Mouse (Mus musculus) cortical plate, adult 2 months (tissue): ENCODE results near the gene Rap2b.

ENCODE experiments used
- CTCF ChIP-seq: fragments of 200-500 bp; IDR thresholded peaks from 2 replicates; pipeline ENCODE4 v1.5.1; 2011; ENCODE audit warnings: mild to moderate bottlenecking, control low read depth, low read length; ENCODE audit not compliant: insufficient read depth; ENCODE audit errors: extremely low read depth
- POLR2A ChIP-seq: fragments of 200-500 bp; IDR thresholded peaks from 2 replicates; pipeline ENCODE4 v1.6.1; 2011; ENCODE audit warnings: mild to moderate bottlenecking, low read length, control low read depth; ENCODE audit not compliant: insufficient read depth; ENCODE audit errors: extremely low read depth

- TF ChIP-seq CTCF, result no peak
- no peak for TF ChIP-seq POLR2A
Measured at GRCm38 (mm10) chr3:61355464-61355863, 6.0 kb upstream of the Rap2b start.
